Mouse (Mus musculus): ENCODE measurements around the gene Arid1b.

- no peak for TF ChIP-seq GATA1 (IDR thresholded peaks at IDR 0.05; ENCODE audit: borderline replicate concordance, low read length)
- no peak for TF ChIP-seq FLI1 (IDR thresholded peaks at IDR 0.05; ENCODE audit: low read length)
Observed at GRCm38 (mm10) chr17:5080884-5081419, 86.8 kb downstream of the Arid1b start.

Measured in megakaryocyte, embryonic 14.5 days (primary cell).